Mouse (Mus musculus) ES-CJ7 (cell line): ENCODE results near the gene Emc6.

ENCODE experiments used
- DNase-seq: peaks from one replicate; pipeline ENCODE4 v3.0.0; 2011; ENCODE audit warnings: low read depth, low spot score

Emc6 gene

GRCm38 (mm10) chr11:73176608-73177508 is at the start of gene Emc6, which contains the start of gene Tax1bp3:
Gene Emc6, minus strand, starts transcription at chr11:73177037.
Gene Tax1bp3, plus strand, starts transcription at chr11:73177083.
- peak; percentile 100 for DNase-seq

GRCm38 (mm10) chr11:73225856-73226255 is 49.0 kb upstream of the Emc6 start:
- DNase-seq, result no peak

GRCm38 (mm10) chr11:73223966-73224365 is 47.1 kb upstream of the Emc6 start:
- peak; percentile 74 for DNase-seq

- DNase-seq, result peak; percentile 26
These were observed 46.0 kb upstream of the Emc6 start for GRCm38 (mm10) chr11:73222846-73223245.

- no peak for DNase-seq
These were observed 43.8 kb upstream of the Emc6 start for GRCm38 (mm10) chr11:73220651-73221050.

GRCm38 (mm10) chr11:73219671-73220070 is 42.8 kb upstream of the Emc6 start:
- no peak for DNase-seq

- no peak for DNase-seq
These were observed 37.1 kb upstream of the Emc6 start for GRCm38 (mm10) chr11:73213956-73214355.

- peak; percentile 65 for DNase-seq
These were observed 30.8 kb upstream of the Emc6 start for GRCm38 (mm10) chr11:73207621-73208020.

- DNase-seq, result no peak
These were observed 28.4 kb upstream of the Emc6 start for GRCm38 (mm10) chr11:73205194-73205593.

- DNase-seq, result no peak
These were observed 27.1 kb upstream of the Emc6 start for GRCm38 (mm10) chr11:73203895-73204294.

- DNase-seq, result peak; percentile 21
These were observed 24.8 kb upstream of the Emc6 start for GRCm38 (mm10) chr11:73201597-73201996.

GRCm38 (mm10) chr11:73201021-73201420 is 24.2 kb upstream of the Emc6 start:
- DNase-seq, result no peak

GRCm38 (mm10) chr11:73199879-73200278 is 23.0 kb upstream of the Emc6 start:
- peak; percentile 26 for DNase-seq

- DNase-seq, result peak; percentile 96
These were observed 22.4 kb upstream of the Emc6 start, which contains the start of gene Shpk for GRCm38 (mm10) chr11:73199230-73199712. Gene Shpk, plus strand, starts transcription at chr11:73199460.

GRCm38 (mm10) chr11:73198603-73199229 is 21.9 kb upstream of the Emc6 start, which contains the start of gene Ctns:
Gene Ctns, minus strand, starts transcription at chr11:73199042.
- peak; percentile 87 for DNase-seq

- DNase-seq, result no peak
These were observed 21.4 kb upstream of the Emc6 start for GRCm38 (mm10) chr11:73198190-73198589.

GRCm38 (mm10) chr11:73194444-73194843 is 17.6 kb upstream of the Emc6 start:
- no peak for DNase-seq

- DNase-seq, result no peak
These were observed 16.2 kb upstream of the Emc6 start for GRCm38 (mm10) chr11:73193047-73193446.

- no peak for DNase-seq
These were observed 10.4 kb upstream of the Emc6 start for GRCm38 (mm10) chr11:73187231-73187630.

- no peak for DNase-seq
These were observed 9.2 kb upstream of the Emc6 start for GRCm38 (mm10) chr11:73185872-73186615.

- DNase-seq, result no peak
These were observed 1.1 kb upstream of the Emc6 start for GRCm38 (mm10) chr11:73177895-73178294.

- peak; percentile 35 for DNase-seq
These were observed 655 bp upstream of the Emc6 start for GRCm38 (mm10) chr11:73177509-73177875.
